ENCODE assay signal across 8 mouse cellular contexts in genomic region chr9:50616161-50616560, GRCm38 (mm10). TPM values are rescaled to one million over a fixed set of nuclear protein-coding genes. Genes with fewer than 3 reads are reported as not detected.
DNase-seq lines count a peak whose midpoint lies in the region; ATAC-seq and TF ChIP-seq lines count a peak whose summit lies in the region.

No protein-coding gene starts in this region.

- no peaks in the 10 kb centered on the region for H3K9me3 ChIP-seq in heart, embryonic 11.5 days (replicated peaks; ENCODE audit: control insufficient read depth, low read length)
- H3K9me3 ChIP-seq in E14TG2a.4 (ENCODE audit: low read length), result no peaks in the 10 kb centered on the region
- no peaks in the 10 kb centered on the region for H3K9me3 ChIP-seq in forebrain, postnatal 0 days (ENCODE audit: low read length)
- H3K9me3 ChIP-seq in liver, embryonic 16.5 days (replicated peaks; ENCODE audit: control insufficient read depth, low read length), result no peaks in the 10 kb centered on the region

- peak overlapping the region; percentile 79 for H3K4me2 ChIP-seq in heart, embryonic 11.5 days
- H3K4me2 ChIP-seq in forebrain, postnatal 0 days (ENCODE audit: low read depth), result peak overlapping the region; percentile 80
- peak overlapping the region; percentile 79 for H3K4me2 ChIP-seq in liver, embryonic 16.5 days (ENCODE audit: low read depth, low read length)

- no peak for TF ChIP-seq CTCF in E14TG2a.4 (conservative IDR thresholded peaks at IDR 0.05; ENCODE audit: low read length)
- no peak for TF ChIP-seq CTCF in forebrain, postnatal 0 days (IDR thresholded peaks at IDR 0.05; ENCODE audit: low read depth)

- 32% methylated on average over 11 of the region's 11 CpGs for WGBS in heart, embryonic 11.5 days (ENCODE audit: insufficient replicate concordance)
- 42% methylated on average over 11 of the region's 11 CpGs for WGBS in forebrain, postnatal 0 days
- WGBS in liver, embryonic 16.5 days (ENCODE audit: insufficient replicate concordance), result 28% methylated on average over 11 of the region's 11 CpGs

- H3K27me3 ChIP-seq in heart, embryonic 11.5 days (ENCODE audit: control insufficient read depth, insufficient read depth, low read length), result no peaks in the 10 kb centered on the region
- H3K27me3 ChIP-seq in E14TG2a.4 (ENCODE audit: insufficient read depth, low read length), result no peaks in the 10 kb centered on the region
- no peaks in the 10 kb centered on the region for H3K27me3 ChIP-seq in forebrain, postnatal 0 days (ENCODE audit: insufficient read depth, low read length)
- H3K27me3 ChIP-seq in liver, embryonic 16.5 days (ENCODE audit: control insufficient read depth, insufficient read depth, low read depth, low read length), result no peaks in the 10 kb centered on the region

- intact Hi-C loops in heart, postnatal 36 days (cut with DNase I), result loop anchor here (2.0 to 5.0 kb wide), 4 partner anchors 13 to 461 kb away; partner anchors contain the start of genes Dlat, Fdxacb1, Layn and Sdhd

- no peak for DNase-seq in heart, postnatal 36 days
- no peak for DNase-seq in forebrain, postnatal 0 days
- DNase-seq in adrenal gland, adult 18-20 months (ENCODE audit: low spot score in 2 of 2), result no peak
- no peak for DNase-seq in adrenal gland, postnatal 25 days
- DNase-seq in embryo, embryonic 11 days, result no peak

- peaks cover 5% of the 10 kb centered on the region; the same call in 1 of the 2 replicates for H3K4me1 ChIP-seq in heart, embryonic 11.5 days (ENCODE audit: control insufficient read depth, insufficient read depth, low read length)
- H3K4me1 ChIP-seq in E14TG2a.4 (replicated peaks; ENCODE audit: low read depth, low read length), result peaks cover 16% of the 10 kb centered on the region
- no peaks in the 10 kb centered on the region for H3K4me1 ChIP-seq in forebrain, postnatal 0 days (ENCODE audit: insufficient read depth)
- H3K4me1 ChIP-seq in liver, embryonic 16.5 days (ENCODE audit: control insufficient read depth, low read depth, low read length), result peaks cover 8% of the 10 kb centered on the region

- H3K36me3 ChIP-seq in heart, embryonic 11.5 days (ENCODE audit: control insufficient read depth, insufficient read depth, low read length), result peaks cover 13% of the 10 kb centered on the region; the same call in 1 of the 2 replicates
- H3K36me3 ChIP-seq in E14TG2a.4 (ENCODE audit: insufficient read depth, low read length), result peaks cover 42% of the 10 kb centered on the region
- peaks cover 30% of the 10 kb centered on the region for H3K36me3 ChIP-seq in forebrain, postnatal 0 days (ENCODE audit: insufficient read depth)
- H3K36me3 ChIP-seq in liver, embryonic 16.5 days (ENCODE audit: control insufficient read depth, insufficient read depth), result peaks cover 17% of the 10 kb centered on the region

- H3K9ac ChIP-seq in heart, embryonic 11.5 days (ENCODE audit: low read depth, low read length), result peak overlapping the region; percentile 91
- H3K9ac ChIP-seq in forebrain, postnatal 0 days, result peak overlapping the region; percentile 90
- H3K9ac ChIP-seq in liver, embryonic 16.5 days (ENCODE audit: low read depth, low read length), result peak overlapping the region; percentile 95

- peak overlapping the region; percentile 92 for H3K4me3 ChIP-seq in heart, embryonic 11.5 days (ENCODE audit: low read depth, low read length)
- peak overlapping the region; percentile 99 for H3K4me3 ChIP-seq in E14TG2a.4 (replicated peaks; ENCODE audit: low read length)
- H3K4me3 ChIP-seq in forebrain, postnatal 0 days (ENCODE audit: low read depth, low read length), result peak overlapping the region; percentile 95
- H3K4me3 ChIP-seq in liver, embryonic 16.5 days (ENCODE audit: low read depth, low read length), result peak overlapping the region; percentile 98

- no peak for ATAC-seq in heart, embryonic 11.5 days (replicated peaks; ENCODE audit: insufficient number of reproducible peaks, low FRiP score, low TSS enrichment)
- ATAC-seq in forebrain, postnatal 0 days, result no peak
- ATAC-seq in liver, embryonic 16.5 days (ENCODE audit: low read depth), result no peak

- H3K27ac ChIP-seq in heart, embryonic 11.5 days (ENCODE audit: low read depth, low read length), result 0 out of 2 replicates have a peak overlapping the region, but pooled peaks have one; percentile 95
- no peak overlapping the region for H3K27ac ChIP-seq in forebrain, postnatal 0 days (ENCODE audit: low read depth, low read length)
- H3K27ac ChIP-seq in liver, embryonic 16.5 days (ENCODE audit: low read length), result no peak overlapping the region; the same call in 1 of the 2 replicates

RNA-seq across cellular contexts. Expression of gene Pih1d2, which starts 1.0 kb away (rescaled TPM):
- polyA plus RNA-seq in heart, embryonic 11.5 days (2014; fragmentation: Nextera tagmentation; extraction: Ambion mirVana), result 1.8 and 3.1 TPM in 2 replicates
- under 1 TPM in 1 of 2 experiments, not detected in 1; 0.65 TPM for total RNA-seq in heart, postnatal 36 days (2021)
- total RNA-seq in forebrain, postnatal 0 days (2014; rRNA removed), result 4.0 and 5.2 TPM in 2 replicates
- 4.6 and 6.6 TPM in 2 replicates for polyA plus RNA-seq in forebrain, postnatal 0 days (2015; fragmentation: Nextera tagmentation; extraction: Ambion mirVana)
- polyA plus RNA-seq in liver, embryonic 16.5 days (2015; fragmentation: Nextera tagmentation; extraction: Ambion mirVana), result 0.55 and 0.90 TPM in 2 replicates
- 1 to 10 TPM; 1.2 to 2.1 TPM for total RNA-seq in adrenal gland, adult 18-20 months (2021)
- 2.2 and 5.4 TPM in 2 replicates for total RNA-seq in adrenal gland, postnatal 25 days (2021)

RNA-seq across cellular contexts. Expression of gene Nkapd1, which starts 1.1 kb away (rescaled TPM):
- 20.2 and 21.3 TPM in 2 replicates for polyA plus RNA-seq in heart, embryonic 11.5 days (2014; fragmentation: Nextera tagmentation; extraction: Ambion mirVana)
- total RNA-seq in heart, postnatal 36 days (2021), result 10 to 100 TPM; 13.0 to 16.5 TPM
- 19.0 and 20.5 TPM in 2 replicates for total RNA-seq in forebrain, postnatal 0 days (2014; rRNA removed)
- polyA plus RNA-seq in forebrain, postnatal 0 days (2015; fragmentation: Nextera tagmentation; extraction: Ambion mirVana), result 24.3 TPM in 2 replicates
- 5.8 and 5.9 TPM in 2 replicates for polyA plus RNA-seq in liver, embryonic 16.5 days (2015; fragmentation: Nextera tagmentation; extraction: Ambion mirVana)
- 10 to 100 TPM; 24.5 to 25.6 TPM for total RNA-seq in adrenal gland, adult 18-20 months (2021)
- total RNA-seq in adrenal gland, postnatal 25 days (2021), result 25.1 and 28.6 TPM in 2 replicates

RNA-seq across cellular contexts. Expression of gene Timm8b, which starts 12.5 kb away (rescaled TPM):
- polyA plus RNA-seq in heart, embryonic 11.5 days (2014; fragmentation: Nextera tagmentation; extraction: Ambion mirVana), result 292 and 318 TPM in 2 replicates
- total RNA-seq in heart, postnatal 36 days (2021), result 100 to 1,000 TPM; 271 to 284 TPM
- total RNA-seq in forebrain, postnatal 0 days (2014; rRNA removed), result 234 and 297 TPM in 2 replicates
- polyA plus RNA-seq in forebrain, postnatal 0 days (2015; fragmentation: Nextera tagmentation; extraction: Ambion mirVana), result 389 and 523 TPM in 2 replicates
- 141 and 164 TPM in 2 replicates for polyA plus RNA-seq in liver, embryonic 16.5 days (2015; fragmentation: Nextera tagmentation; extraction: Ambion mirVana)
- total RNA-seq in adrenal gland, adult 18-20 months (2021), result 100 to 1,000 TPM; 210 to 223 TPM
- 189 and 190 TPM in 2 replicates for total RNA-seq in adrenal gland, postnatal 25 days (2021)

RNA-seq across cellular contexts. Expression of gene Sdhd, which starts 12.5 kb away (rescaled TPM):
- polyA plus RNA-seq in heart, embryonic 11.5 days (2014; fragmentation: Nextera tagmentation; extraction: Ambion mirVana), result 572 and 623 TPM in 2 replicates
- 100 to 1,000 TPM; 693 to 712 TPM for total RNA-seq in heart, postnatal 36 days (2021)
- total RNA-seq in forebrain, postnatal 0 days (2014; rRNA removed), result 151 and 168 TPM in 2 replicates
- 279 and 305 TPM in 2 replicates for polyA plus RNA-seq in forebrain, postnatal 0 days (2015; fragmentation: Nextera tagmentation; extraction: Ambion mirVana)
- 308 and 319 TPM in 2 replicates for polyA plus RNA-seq in liver, embryonic 16.5 days (2015; fragmentation: Nextera tagmentation; extraction: Ambion mirVana)
- total RNA-seq in adrenal gland, adult 18-20 months (2021), result 100 to 1,000 TPM; 260 to 414 TPM
- total RNA-seq in adrenal gland, postnatal 25 days (2021), result 234 and 247 TPM in 2 replicates

RNA-seq across cellular contexts. Expression of gene Dlat, which starts 43.4 kb away (rescaled TPM):
- polyA plus RNA-seq in heart, embryonic 11.5 days (2014; fragmentation: Nextera tagmentation; extraction: Ambion mirVana), result 122 and 144 TPM in 2 replicates
- 100 to 1,000 TPM; 399 to 460 TPM for total RNA-seq in heart, postnatal 36 days (2021)
- 60.7 and 67.1 TPM in 2 replicates for total RNA-seq in forebrain, postnatal 0 days (2014; rRNA removed)
- 46.0 and 52.7 TPM in 2 replicates for polyA plus RNA-seq in forebrain, postnatal 0 days (2015; fragmentation: Nextera tagmentation; extraction: Ambion mirVana)
- polyA plus RNA-seq in liver, embryonic 16.5 days (2015; fragmentation: Nextera tagmentation; extraction: Ambion mirVana), result 21.6 and 22.5 TPM in 2 replicates
- total RNA-seq in adrenal gland, adult 18-20 months (2021), result 100 to 1,000 TPM; 164 to 320 TPM
- 126 and 129 TPM in 2 replicates for total RNA-seq in adrenal gland, postnatal 25 days (2021)
